Mouse (Mus musculus): ENCODE measurements around the gene Gimap8.
"Not testable (repeated sequence)": the region's sequence is repeated elsewhere in the genome, so short reads cannot be mapped to it uniquely, and the experiment has no call there.

The Gimap8 gene

GRCm38 (mm10) chr6:48678391-48678790, 31.4 kb downstream of the Gimap8 start:
- DNase-seq (ENCODE audit: low spot score) = no peak

GRCm38 (mm10) chr6:48679701-48680100, 32.7 kb downstream of the Gimap8 start:
- DNase-seq (ENCODE audit: low spot score) = no peak

GRCm38 (mm10) chr6:48680421-48680820, 33.4 kb downstream of the Gimap8 start:
- DNase-seq (ENCODE audit: low spot score) = no peak

- no peak for DNase-seq (ENCODE audit: low spot score)
Observed at GRCm38 (mm10) chr6:48681472-48682090, 34.5 kb downstream of the Gimap8 start.

GRCm38 (mm10) chr6:48682271-48682670, 35.2 kb downstream of the Gimap8 start:
- no peak for DNase-seq (ENCODE audit: low spot score)

- DNase-seq (ENCODE audit: low spot score) = not testable (repeated sequence)
Observed at GRCm38 (mm10) chr6:48683263-48683821, 36.3 kb downstream of the Gimap8 start.

- no peak for DNase-seq (ENCODE audit: low spot score)
Observed at GRCm38 (mm10) chr6:48684319-48684718, 37.3 kb downstream of the Gimap8 start, which contains the start of gene Gimap4. Gimap4 (plus strand) TSS chr6:48684549.

GRCm38 (mm10) chr6:48684806-48685205, 37.8 kb downstream of the Gimap8 start:
- DNase-seq (ENCODE audit: low spot score) = no peak

- no peak for DNase-seq (ENCODE audit: low spot score)
Observed at GRCm38 (mm10) chr6:48685251-48685650, 38.2 kb downstream of the Gimap8 start.

- no peak for DNase-seq (ENCODE audit: low spot score)
Observed at GRCm38 (mm10) chr6:48685694-48686665, 38.9 kb downstream of the Gimap8 start.

GRCm38 (mm10) chr6:48687077-48687476, 40.0 kb downstream of the Gimap8 start:
- DNase-seq (ENCODE audit: low spot score) = no peak

GRCm38 (mm10) chr6:48689320-48689719, 42.3 kb downstream of the Gimap8 start:
- no peak for DNase-seq (ENCODE audit: low spot score)

- no peak for DNase-seq (ENCODE audit: low spot score)
Observed at GRCm38 (mm10) chr6:48692962-48693361, 45.9 kb downstream of the Gimap8 start.

- DNase-seq (ENCODE audit: low spot score) = no peak
Observed at GRCm38 (mm10) chr6:48696830-48697554, 50.0 kb downstream of the Gimap8 start.

GRCm38 (mm10) chr6:48697555-48697930, 50.5 kb downstream of the Gimap8 start:
- no peak for DNase-seq (ENCODE audit: low spot score)

GRCm38 (mm10) chr6:48698066-48698856, 51.2 kb downstream of the Gimap8 start:
- DNase-seq (ENCODE audit: low spot score) = no peak

GRCm38 (mm10) chr6:48698888-48699287, 51.9 kb downstream of the Gimap8 start:
- no peak for DNase-seq (ENCODE audit: low spot score)

GRCm38 (mm10) chr6:48700251-48701075, 53.4 kb downstream of the Gimap8 start:
- no peak for DNase-seq (ENCODE audit: low spot score)

GRCm38 (mm10) chr6:48702146-48702545, 55.1 kb downstream of the Gimap8 start:
- DNase-seq (ENCODE audit: low spot score) = no peak

GRCm38 (mm10) chr6:48702601-48703000, 55.6 kb downstream of the Gimap8 start:
- DNase-seq (ENCODE audit: low spot score) = no peak
